Mouse (Mus musculus) liver, embryonic 18 days (tissue): ENCODE data around the gene Dcdc2a. TPM values are rescaled to one million over a fixed set of nuclear protein-coding genes. Genes with fewer than 3 reads are reported as not detected.

Experiments used
- polyA plus RNA-seq: library from polyadenylated mRNA; depleted of rRNA; stranded (reverse); fragments of >200 nt; gene quantifications from 2 replicates; pipeline ENCODE4 v1.2.3, GENCODE M21; 2012; rRNA removed

Gene Dcdc2a
- polyA plus RNA-seq, result 0.82 and 1.2 TPM in 2 replicates

DNA sequence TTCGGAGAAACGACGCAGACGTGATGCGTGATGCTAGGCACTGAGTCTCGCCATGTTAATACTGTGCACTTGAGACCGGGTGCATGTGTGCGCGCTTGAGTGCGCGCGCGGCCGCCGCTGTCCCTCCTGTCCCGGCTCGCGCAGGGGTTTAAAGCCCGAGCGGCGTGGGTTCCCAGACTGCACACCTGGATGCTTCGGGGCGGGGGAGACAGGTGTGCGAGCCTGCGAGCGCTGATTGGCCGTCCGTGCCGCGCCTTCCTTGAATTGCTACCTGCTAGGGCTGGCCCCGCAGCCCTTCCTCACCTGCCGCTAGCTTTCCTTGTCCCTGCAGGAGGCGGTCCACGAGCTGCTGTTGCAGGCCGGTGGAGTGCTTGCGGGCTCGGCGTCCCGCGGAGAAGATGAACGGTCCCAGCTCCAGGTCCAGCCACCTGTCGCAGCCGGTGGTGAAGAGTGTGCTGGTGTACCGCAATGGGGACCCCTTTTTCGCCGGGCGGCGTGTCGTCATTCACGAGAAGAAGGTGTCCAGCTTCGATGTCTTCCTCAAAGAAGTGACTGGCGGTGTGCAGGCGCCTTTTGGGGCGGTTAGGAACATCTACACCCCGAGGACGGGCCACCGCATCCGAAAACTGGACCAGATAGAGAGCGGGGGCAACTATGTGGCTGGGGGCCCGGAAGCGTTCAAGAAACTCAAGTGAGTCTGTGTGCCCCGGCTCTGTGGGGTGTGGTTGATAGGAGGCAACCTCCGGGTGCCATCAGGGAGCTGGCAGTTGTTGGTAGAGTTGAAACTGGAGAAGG lies at the start of gene Dcdc2a:
Dcdc2a (plus strand) TSS at position 132 of the 795 bp plus-strand sequence.

DNA sequence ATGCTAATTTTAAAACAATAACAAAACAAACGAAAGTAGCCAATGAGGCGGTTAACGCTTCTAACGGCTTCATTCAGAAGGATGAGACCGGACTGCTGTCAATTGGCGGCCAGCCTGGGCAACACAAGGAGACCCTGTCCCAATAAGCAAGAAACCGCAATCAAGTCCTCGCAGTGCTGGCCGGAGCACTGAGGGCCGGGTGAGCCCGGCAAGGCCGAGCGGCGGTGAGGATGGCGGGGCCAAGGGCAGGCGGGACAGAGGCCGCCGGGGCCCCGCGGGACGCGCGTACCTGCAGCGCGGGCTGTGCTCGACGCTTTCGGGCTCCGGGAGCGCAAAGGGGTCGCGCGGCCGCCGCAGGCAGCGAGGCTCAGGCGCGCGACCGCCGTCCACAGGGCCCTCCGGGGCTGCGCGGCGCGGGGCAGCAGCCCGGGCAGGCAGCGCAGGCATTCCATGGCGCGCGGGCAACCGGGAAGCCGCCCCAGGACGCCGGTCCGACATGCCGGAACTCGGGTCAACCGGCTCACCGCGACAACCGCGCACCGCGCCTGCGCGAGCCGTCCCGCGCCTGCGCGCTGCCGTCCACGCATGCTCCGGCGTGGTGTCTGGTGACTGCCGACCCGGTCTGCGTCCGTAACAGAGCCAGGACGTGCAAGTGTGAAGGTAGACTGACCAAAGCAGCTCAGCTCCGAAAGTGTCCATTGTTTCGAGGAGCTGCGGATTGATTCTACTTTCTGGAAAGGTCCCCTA lies 35.8 kb upstream of the Dcdc2a start, which contains the start of gene Mrs2:
Mrs2 (minus strand) TSS at position 587 of the 747 bp plus-strand sequence.

Other genes starting within 250 kb of the Dcdc2a start
- gene Acot13, start 224.5 kb upstream of the Dcdc2a start, polyA plus RNA-seq, result 46.8 and 53.9 TPM in 2 replicates
- gene Tdp2, start 224.3 kb upstream of the Dcdc2a start, polyA plus RNA-seq, result 18.0 and 18.5 TPM in 2 replicates
- 0.23 and 0.31 TPM in 2 replicates for gene D130043K22Rik, start 210.9 kb upstream of the Dcdc2a start, polyA plus RNA-seq
- gene Aldh5a1, start 118.3 kb upstream of the Dcdc2a start, polyA plus RNA-seq, result 5.0 and 5.5 TPM in 2 replicates
- gene Gpld1, start 112.9 kb upstream of the Dcdc2a start, polyA plus RNA-seq, result 52.9 and 57.0 TPM in 2 replicates
- gene Mrs2, start 35.6 kb upstream of the Dcdc2a start, polyA plus RNA-seq, result 6.0 and 6.6 TPM in 2 replicates
- gene Nrsn1, start 214.5 kb downstream of the Dcdc2a start, polyA plus RNA-seq, result 0.01 TPM in 1 of 2 replicates, not detected in the other